Mouse (Mus musculus) embryonic facial prominence, embryonic 10.5 days (tissue): ENCODE data around the gene Dusp28. TPM values are rescaled to one million over a fixed set of nuclear protein-coding genes. Genes with fewer than 3 reads are reported as not detected.
A peak's percentile ranks its signal among the peaks of the same experiment; 100 is the strongest.
"Not testable (repeated sequence)": the region's sequence is repeated elsewhere in the genome, so short reads cannot be mapped to it uniquely, and the experiment has no call there.

Experiments used
- DNase-seq: peaks from one replicate; pipeline ENCODE4 v3.0.0-alpha.2; 2017; ENCODE audit warnings: low spot score
- H3K27ac ChIP-seq: fragments of 300-500 bp; sonication (generic); replicated peaks from 2 replicates; pipeline ENCODE4 v1.5.1; 2016; ENCODE audit warnings: mild to moderate bottlenecking
- H3K27me3 ChIP-seq: fragments of 300-500 bp; sonication (generic); replicated peaks from 2 replicates; pipeline ENCODE4 v1.6.1; 2016; ENCODE audit warnings: low read depth, mild to moderate bottlenecking; ENCODE audit not compliant: poor library complexity, severe bottlenecking
- H3K36me3 ChIP-seq: fragments of 300-500 bp; sonication (generic); replicated peaks from 2 replicates; pipeline ENCODE4 v1.6.1; 2016; ENCODE audit warnings: mild to moderate bottlenecking, moderate library complexity
- H3K4me1 ChIP-seq: fragments of 300-500 bp; sonication (generic); 2 replicates; pipeline ENCODE4 v1.6.1; 2016
- H3K4me3 ChIP-seq: fragments of 300-500 bp; sonication (generic); 2 replicates; pipeline ENCODE4 v1.5.1; 2016; ENCODE audit warnings: mild to moderate bottlenecking, moderate library complexity
- H3K9me3 ChIP-seq: fragments of 300-500 bp; sonication (generic); 2 replicates; pipeline ENCODE4 v1.6.1; 2016; ENCODE audit warnings: mild to moderate bottlenecking
- WGBS: fragments of 180-500 bp; shearing (Covaris S2); methylation state at CpG from one replicate; pipeline ENCODE4 v1.1.7; 2016; 5-methylcytosine and 5-hydroxymethylcytosine counted together
- polyA plus RNA-seq: library from polyadenylated mRNA; unstranded; fragments of >200 nt; fragmentation: Nextera tagmentation; extraction: Ambion mirVana; gene quantifications from 2 replicates; pipeline ENCODE4 v1.2.1, GENCODE M21; 2016

Gene Dusp28
- polyA plus RNA-seq, 1 experiment from 2014 or later, result 11.9 TPM

DNA sequence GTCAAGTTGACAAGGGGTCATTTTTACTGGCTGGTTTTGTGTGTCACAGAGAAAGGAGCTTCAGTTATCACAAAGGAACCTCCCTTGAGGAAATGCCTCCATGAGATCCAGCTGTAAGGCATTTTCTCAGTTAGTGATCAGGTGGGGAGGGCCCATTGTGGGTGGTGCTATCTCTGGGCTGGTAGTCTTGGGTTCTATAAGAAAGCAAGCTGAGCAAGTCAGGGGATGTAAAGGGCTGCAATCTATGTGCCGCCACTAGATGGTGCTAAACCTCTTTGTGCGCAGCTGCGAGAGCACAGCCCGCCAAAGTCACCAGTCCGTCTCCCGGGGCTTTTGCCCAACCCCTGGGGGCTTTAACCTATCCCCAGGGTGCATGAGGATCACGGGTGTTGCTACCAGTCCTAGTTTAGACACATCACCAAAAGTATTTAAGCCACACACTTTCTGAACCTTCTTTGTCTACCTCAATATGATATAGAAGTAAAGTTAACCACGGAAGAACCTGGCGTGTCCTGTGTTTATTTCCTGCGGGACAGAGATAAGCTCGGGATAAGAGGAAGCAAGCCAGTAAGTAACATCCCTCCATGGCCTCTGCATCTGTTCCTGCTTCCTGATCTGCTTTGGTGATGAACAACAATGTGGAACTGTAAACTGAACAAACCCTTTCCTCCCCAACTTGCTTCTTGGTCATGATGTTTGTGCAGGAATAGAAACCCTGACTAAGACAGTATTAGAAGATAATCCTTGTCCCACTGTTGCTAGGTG, 50.0 kb downstream of the Dusp28 start:
- not testable (repeated sequence) for H3K27ac ChIP-seq, H3K36me3 ChIP-seq, H3K4me1 ChIP-seq, H3K27me3 ChIP-seq, DNase-seq, H3K9me3 ChIP-seq
- H3K4me3 ChIP-seq, result peak overlapping the region; percentile 44
- WGBS, result 13% methylated on average over 11 of the region's 11 CpGs

Other genes with a start within 250 kb of the Dusp28 start
- gene Gpc1, start 75.3 kb upstream of the Dusp28 start, polyA plus RNA-seq, result 84.1 and 89.0 TPM in 2 replicates
- 0.30 and 0.45 TPM in 2 replicates for gene Ankmy1, start 4.1 kb upstream of the Dusp28 start, polyA plus RNA-seq
- 26.4 and 28.0 TPM in 2 replicates for gene Rnpepl1, start 3.8 kb downstream of the Dusp28 start, polyA plus RNA-seq
- 37.7 and 42.0 TPM in 2 replicates for gene Capn10, start 27.4 kb downstream of the Dusp28 start, polyA plus RNA-seq
- gene Gpr35, start 43.9 kb downstream of the Dusp28 start, polyA plus RNA-seq, result 0.13 and 0.19 TPM in 2 replicates
- gene Aqp12, start 99.4 kb downstream of the Dusp28 start, polyA plus RNA-seq, result not detected in 2 replicates
- gene Kif1a, start 195.0 kb downstream of the Dusp28 start, polyA plus RNA-seq, result 23.9 and 27.5 TPM in 2 replicates
- gene Agxt, start 228.3 kb downstream of the Dusp28 start, polyA plus RNA-seq, result not detected in 2 replicates